Mouse (Mus musculus) adrenal gland, adult 2 months (tissue): ENCODE data around the gene Adrb1. TPM values are rescaled to one million over a fixed set of nuclear protein-coding genes. Genes with fewer than 3 reads are reported as not detected.
"Not testable (repeated sequence)": the region's sequence is repeated elsewhere in the genome, so short reads cannot be mapped to it uniquely, and the experiment has no call there.

Experiments
- DNase-seq: peaks from one replicate; pipeline ENCODE4 v3.0.0; 2021
- polyA plus RNA-seq: library from polyadenylated mRNA; depleted of rRNA; stranded (reverse); fragments of >200 nt; gene quantifications from 2 replicates; pipeline ENCODE4 v1.2.3, GENCODE M21; 2012
- total RNA-seq, 2 experiments: library from RNA; stranded (reverse); gene quantifications; 2 replicates each; pipeline ENCODE4 v1.2.3; 2021

The Adrb1 gene
- total and polyA plus RNA-seq, 3 experiments = 2.1 to 9.5 (median 7.5) TPM

DNA sequence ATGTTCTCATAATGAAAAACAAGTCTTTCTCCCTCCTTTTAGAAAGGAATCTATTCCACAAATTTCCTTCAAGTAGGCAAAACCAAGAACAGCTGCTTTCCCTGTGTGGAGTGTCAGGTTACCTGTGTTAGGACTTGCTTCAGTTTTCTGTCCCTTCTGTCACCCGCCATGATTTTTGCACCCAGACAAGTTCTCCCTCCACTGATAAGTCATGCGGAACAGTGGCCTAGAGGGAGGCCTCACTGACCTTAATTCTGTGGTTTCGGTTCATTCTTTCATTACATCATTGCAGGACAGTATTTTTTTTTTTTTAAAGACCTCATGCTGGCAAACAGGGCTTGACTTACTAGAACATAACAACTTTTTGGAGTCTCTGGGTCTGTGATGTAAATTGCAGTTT lies 27.3 kb downstream of the Adrb1 start:
- DNase-seq = no peak

DNA sequence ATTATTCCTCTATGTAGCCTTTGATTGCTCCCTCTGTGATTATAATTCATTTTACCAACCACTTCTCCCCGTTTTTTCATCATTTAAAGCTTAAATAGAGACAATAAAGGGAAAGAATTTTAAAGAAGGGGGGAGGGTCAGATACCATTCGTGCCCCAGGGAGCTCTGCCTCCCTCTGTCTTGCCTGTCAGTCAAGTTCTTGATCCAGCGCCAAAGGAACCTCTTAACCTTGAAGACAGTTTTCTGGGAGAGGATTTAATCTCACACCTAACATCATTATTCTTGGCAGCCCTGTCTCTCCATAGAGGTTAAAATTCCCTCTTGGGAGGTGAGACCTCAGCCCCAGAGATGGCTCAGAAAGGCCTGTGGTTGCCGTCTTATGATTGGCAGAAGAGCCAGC lies 28.7 kb downstream of the Adrb1 start:
- DNase-seq = no peak

GRCm38 (mm10) chr19:56754456-56754855 lies 32.5 kb downstream of the Adrb1 start:
- not testable (repeated sequence) for DNase-seq

- DNase-seq = no peak
These were observed 34.4 kb downstream of the Adrb1 start for GRCm38 (mm10) chr19:56756412-56756811.

- no peak for DNase-seq
These were observed 36.3 kb downstream of the Adrb1 start for GRCm38 (mm10) chr19:56758311-56758710.

DNA sequence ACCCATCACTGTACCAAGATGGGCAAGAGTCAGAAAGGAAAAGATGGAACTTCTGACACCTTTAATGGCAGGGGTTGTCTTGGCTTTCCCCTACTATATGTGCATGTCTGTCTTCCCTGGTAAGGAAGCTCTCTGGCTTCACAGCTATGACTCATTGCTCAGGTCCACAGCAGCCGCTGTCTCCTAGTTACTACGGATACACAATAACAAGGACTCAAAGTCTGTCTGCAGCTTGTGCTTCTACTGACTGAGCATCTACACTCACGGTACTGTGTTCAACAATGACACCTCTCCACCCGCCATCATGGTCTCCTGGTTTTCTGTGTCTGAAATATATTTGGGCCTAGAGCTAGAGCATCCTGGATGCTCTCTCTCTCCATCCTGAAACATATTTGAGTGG lies 37.7 kb downstream of the Adrb1 start:
- no peak for DNase-seq

DNA sequence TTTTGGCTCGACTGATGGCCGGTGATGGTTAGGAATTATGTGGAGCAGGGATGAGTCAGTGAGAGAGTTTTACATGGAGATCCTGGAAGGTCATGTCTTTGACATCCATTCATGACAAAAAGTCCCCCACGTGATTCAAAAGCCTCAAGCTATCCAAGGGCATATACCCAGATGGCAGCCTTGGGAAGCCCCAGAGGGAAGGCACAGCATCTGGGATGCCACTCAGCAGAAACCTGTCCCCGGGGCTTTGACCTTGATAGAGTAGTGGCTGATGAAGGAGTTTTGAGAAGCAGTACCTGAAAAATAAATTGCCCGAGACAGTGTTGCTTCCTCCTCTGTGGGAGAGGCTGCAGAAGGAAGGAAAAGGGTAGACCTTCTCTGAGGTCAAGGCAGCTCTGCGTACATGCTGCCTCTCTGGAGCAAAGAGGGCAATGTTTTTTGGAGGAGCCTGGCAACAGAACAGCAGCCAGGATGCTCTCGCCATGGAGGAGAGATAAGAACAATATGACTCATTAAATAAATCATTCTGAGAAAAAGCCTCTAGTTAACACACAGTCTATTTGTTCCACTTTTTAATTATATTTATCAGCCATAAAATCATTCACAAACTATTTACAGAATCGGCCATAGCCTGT lies 38.4 kb downstream of the Adrb1 start:
- DNase-seq = peak; percentile 84

DNA sequence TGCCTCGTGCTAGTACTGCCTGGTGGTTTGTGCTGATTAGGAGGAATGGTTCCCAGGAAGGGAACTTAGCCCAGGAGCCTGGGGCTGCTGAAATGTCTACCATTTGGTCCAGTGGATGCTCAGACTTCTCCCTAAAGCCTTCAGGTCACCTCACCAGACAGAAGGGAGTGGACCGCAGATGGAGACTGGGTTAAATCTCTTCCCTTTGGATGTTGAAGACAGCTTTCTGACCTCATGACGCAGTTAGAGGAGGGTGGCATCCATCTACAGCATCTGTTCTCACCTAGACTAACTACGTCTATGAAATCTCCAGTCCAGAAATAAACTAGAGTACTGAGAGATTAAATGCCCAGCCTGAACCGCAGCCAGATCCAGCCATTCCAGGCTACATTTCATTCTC lies 39.1 kb downstream of the Adrb1 start:
- no peak for DNase-seq

DNA sequence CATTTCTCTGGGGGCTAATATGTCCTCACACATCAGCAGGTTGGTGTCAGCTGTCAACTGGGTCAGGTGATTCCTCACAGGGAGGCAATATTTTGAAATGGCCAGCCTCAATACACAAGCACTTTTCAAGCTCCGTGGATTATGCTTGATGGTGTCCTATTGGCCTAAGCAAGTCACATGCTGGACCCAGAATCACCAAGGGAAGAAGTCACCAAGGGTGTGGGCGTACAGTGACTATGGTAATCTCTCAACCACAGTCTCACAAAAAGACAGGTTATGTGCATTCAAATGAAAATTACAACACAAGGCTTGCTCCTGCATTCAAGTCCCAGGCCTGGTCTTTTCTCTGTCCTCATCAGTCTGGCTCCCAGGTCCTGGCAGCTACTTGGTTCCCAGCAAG lies 39.7 kb downstream of the Adrb1 start:
- no peak for DNase-seq

DNA sequence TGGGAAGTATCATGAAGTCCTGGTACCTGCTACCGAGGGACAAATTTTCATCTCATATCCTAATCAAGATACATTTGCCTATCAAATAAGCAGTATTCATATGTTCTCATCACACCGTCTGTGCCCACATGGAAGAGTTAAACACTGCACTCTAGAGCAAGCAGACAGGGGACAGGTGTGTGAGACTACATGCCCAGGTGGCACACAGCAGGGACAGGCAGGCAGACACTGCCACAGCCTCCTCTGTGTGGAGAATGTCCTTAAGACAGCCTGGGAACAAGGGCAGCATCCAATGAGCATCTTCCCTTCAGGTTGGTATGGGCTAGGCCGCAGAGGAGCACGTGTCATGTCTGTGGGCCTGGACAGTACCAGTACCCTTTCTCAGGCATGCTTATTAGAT lies 40.7 kb downstream of the Adrb1 start:
- DNase-seq = no peak

DNA sequence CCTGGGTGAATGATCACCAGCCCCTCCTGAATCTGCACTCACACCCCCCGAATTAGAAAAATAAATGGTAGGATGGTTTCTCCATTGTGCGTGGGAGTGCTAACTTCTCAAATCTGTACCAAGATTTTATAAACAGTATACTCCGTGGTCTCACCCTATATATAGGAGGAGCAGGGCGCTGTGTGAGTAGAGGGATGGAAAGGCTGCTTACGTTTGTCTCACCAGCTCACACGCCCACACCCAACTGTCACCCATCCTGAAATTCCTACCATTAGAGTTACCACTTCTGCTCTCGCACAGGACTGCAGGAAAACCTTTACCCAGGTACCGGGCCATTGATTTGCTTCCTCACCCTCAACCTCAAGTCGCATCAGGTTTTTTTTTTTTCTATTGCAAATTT lies 47.0 kb downstream of the Adrb1 start:
- no peak for DNase-seq

- no peak for DNase-seq
These were observed 50.2 kb downstream of the Adrb1 start for GRCm38 (mm10) chr19:56772158-56772557.

- no peak for DNase-seq
These were observed 51.5 kb downstream of the Adrb1 start for GRCm38 (mm10) chr19:56773393-56773971.

GRCm38 (mm10) chr19:56774408-56774962 lies 52.5 kb downstream of the Adrb1 start:
- no peak for DNase-seq

DNA sequence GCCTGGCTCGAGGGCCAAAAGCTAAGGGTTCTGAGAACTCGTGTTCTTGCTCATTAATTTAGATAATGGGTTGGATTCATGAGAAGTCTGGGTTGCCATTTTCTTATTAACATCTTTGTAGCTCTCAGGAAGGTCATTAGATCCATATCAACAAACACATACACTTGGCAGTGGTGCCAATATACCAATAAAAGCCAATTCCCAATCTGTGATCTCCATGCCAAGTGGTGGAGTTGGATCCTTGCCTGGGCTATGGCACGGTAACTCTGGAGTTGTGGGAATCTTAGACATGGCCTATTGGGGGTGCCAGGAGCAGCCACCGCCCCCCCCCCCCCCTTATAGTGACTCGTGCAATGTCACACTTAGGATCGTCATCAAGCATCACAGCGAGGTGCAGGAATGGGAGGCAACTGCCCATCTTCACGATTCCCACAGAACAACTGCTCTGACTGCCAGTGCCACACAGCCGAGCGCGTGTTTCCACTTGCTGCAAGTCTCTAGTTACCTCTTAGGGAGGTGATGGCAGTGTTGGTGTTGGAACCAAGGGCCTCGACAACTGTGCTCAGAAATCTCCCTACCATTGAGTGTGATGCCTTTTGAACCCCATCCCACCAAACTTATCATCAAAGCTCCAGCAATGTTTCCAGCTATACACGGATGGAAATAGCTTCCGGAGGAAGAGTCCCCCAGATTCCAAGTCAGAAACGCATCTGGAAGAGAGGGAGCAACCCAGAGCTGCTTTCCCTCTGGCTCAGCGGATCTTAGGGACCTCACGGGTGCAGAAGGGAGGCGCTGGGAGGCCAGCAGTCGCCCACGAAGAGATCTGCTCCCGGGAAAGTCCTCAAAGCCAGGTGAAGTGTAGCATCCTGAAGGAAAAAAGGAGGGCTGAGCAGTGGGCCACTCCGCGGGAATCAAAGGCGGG lies 53.2 kb downstream of the Adrb1 start:
- no peak for DNase-seq

GRCm38 (mm10) chr19:56775893-56776718 lies 54.1 kb downstream of the Adrb1 start:
- peak; percentile 34 for DNase-seq

DNA sequence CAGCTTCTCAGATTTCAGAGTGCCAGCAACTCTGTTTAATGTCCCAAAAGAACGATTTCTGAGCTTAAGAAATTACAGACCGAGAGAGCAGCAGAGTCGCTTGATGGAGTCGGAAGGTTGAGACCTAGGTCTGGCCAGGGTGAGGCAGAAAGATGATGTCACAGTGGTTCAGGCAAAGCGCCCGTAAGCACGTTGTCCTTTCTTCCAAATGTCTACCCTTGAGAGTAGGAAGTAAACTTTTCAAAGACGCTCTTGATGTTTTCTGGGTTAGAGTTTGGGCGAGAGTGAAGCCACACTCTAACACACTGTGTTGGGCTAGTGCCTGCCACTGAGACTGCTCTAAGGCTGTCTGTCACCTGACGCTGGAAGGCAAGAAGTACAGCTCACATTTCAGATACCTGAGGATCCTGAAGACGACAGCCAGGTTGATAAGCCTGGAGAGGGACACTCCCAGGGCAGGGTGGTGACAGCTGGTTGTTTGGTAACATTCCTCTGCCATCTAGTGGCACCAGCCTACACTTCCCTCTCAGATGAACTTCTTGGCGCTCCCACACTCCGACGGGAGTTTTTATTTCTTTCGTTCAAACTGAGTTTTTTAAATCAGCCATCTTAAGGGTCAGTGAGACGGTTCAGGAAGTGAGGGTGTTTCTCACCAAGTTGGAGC lies 54.9 kb downstream of the Adrb1 start:
- peak; percentile 59 for DNase-seq

- not testable (repeated sequence) for DNase-seq
These were observed 56.5 kb downstream of the Adrb1 start for GRCm38 (mm10) chr19:56778532-56778931.
